Mouse (Mus musculus): Measurements from ENCODE around the gene Rbfox3. TPM values are rescaled to one million over a fixed set of nuclear protein-coding genes. Genes with fewer than 3 reads are reported as not detected.

The Rbfox3 gene
- polyA plus RNA-seq, 1 experiment from 2014 or later, result 7.6 TPM

GRCm38 (mm10) chr11:118607927-118608326, 303.5 kb downstream of the Rbfox3 start:
- Histone ChIP-seq H3K36me3 (no peaks in the 10 kb centered on the region), H3K4me1 (peaks cover 23% of the 10 kb centered on the region), H3K4me3 (no peak overlapping the region), H3K9me3 (replicated peaks) (0 out of 2 replicates have a peak, but pooled peaks cover 5% of the 10 kb centered on the region), H3K27ac (replicated peaks) (no peak overlapping the region), H3K27me3 (ENCODE audit: low read depth, poor library complexity, severe bottlenecking) (peaks cover 27% of the 10 kb centered on the region)
- WGBS, result 61% methylated on average over 8 of the region's 8 CpGs
- DNase-seq (ENCODE audit: low spot score), result no peak

- no peak overlapping the region for H3K27ac ChIP-seq (replicated peaks)
- no peaks in the 10 kb centered on the region for H3K36me3 ChIP-seq
- no peak for DNase-seq (ENCODE audit: low spot score)
- H3K9me3 ChIP-seq (replicated peaks), result 0 out of 2 replicates have a peak, but pooled peaks cover 5% of the 10 kb centered on the region
- peaks cover 30% of the 10 kb centered on the region for H3K4me1 ChIP-seq
- WGBS, result 82% methylated on average over 2 of the region's 2 CpGs
- no peak overlapping the region for H3K4me3 ChIP-seq
- peaks cover 16% of the 10 kb centered on the region for H3K27me3 ChIP-seq (ENCODE audit: low read depth, poor library complexity, severe bottlenecking)
Observed at GRCm38 (mm10) chr11:118605570-118605969, 305.8 kb downstream of the Rbfox3 start.

DNA sequence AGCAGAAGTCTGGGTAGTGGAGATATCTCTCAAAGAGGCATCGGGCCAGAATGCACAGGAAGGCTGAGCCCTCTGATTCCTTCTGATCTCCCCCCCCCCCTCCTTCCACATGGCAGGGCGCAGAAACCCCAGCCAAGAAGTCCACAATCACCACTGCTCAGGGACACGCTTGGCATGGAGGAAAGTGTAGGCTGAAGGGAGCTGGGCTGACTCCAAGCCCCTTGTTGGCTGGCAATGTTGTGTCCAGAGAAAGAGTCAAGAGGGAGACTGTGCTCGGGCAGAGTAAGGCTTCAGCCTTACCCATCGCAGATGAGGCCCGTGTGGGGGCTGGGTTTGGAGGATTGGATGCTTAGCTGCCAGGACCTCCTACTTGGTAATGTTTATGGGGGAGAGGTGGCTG, 307.2 kb downstream of the Rbfox3 start:
- DNase-seq (ENCODE audit: low spot score), result no peak
- Histone ChIP-seq H3K4me1 (peaks cover 26% of the 10 kb centered on the region), H3K36me3 (no peaks in the 10 kb centered on the region), H3K9me3 (replicated peaks) (0 out of 2 replicates have a peak, but pooled peaks cover 5% of the 10 kb centered on the region), H3K27ac (replicated peaks) (no peak overlapping the region), H3K27me3 (ENCODE audit: low read depth, poor library complexity, severe bottlenecking) (peaks cover 4% of the 10 kb centered on the region; the same call in 1 of the 2 replicates), H3K4me3 (no peak overlapping the region)
- 78% methylated on average over 6 of the region's 6 CpGs for whole genome bisulfite sequencing

GRCm38 (mm10) chr11:118603126-118603525, 308.3 kb downstream of the Rbfox3 start:
- Histone ChIP-seq H3K27me3 (ENCODE audit: low read depth, poor library complexity, severe bottlenecking) (0 out of 2 replicates have a peak, but pooled peaks cover 2% of the 10 kb centered on the region), H3K27ac (replicated peaks) (no peak overlapping the region), H3K36me3 (no peaks in the 10 kb centered on the region), H3K4me1 (peaks cover 26% of the 10 kb centered on the region), H3K4me3 (no peak overlapping the region), H3K9me3 (replicated peaks) (0 out of 2 replicates have a peak, but pooled peaks cover 5% of the 10 kb centered on the region)
- 5% methylated on average over 10 of the region's 10 CpGs for WGBS
- DNase-seq (ENCODE audit: low spot score), result peak; percentile 49

GRCm38 (mm10) chr11:118601484-118601883, 309.9 kb downstream of the Rbfox3 start:
- H3K27ac ChIP-seq (replicated peaks), result 0 out of 2 replicates have a peak overlapping the region, but pooled peaks have one; percentile 6
- 0 out of 2 replicates have a peak, but pooled peaks cover 5% of the 10 kb centered on the region for H3K9me3 ChIP-seq (replicated peaks)
- peaks cover 26% of the 10 kb centered on the region for H3K4me1 ChIP-seq
- no peak for DNase-seq (ENCODE audit: low spot score)
- WGBS, result 63% methylated on average over 9 of the region's 9 CpGs
- no peaks in the 10 kb centered on the region for H3K36me3 ChIP-seq
- H3K4me3 ChIP-seq, result no peak overlapping the region
- 0 out of 2 replicates have a peak, but pooled peaks cover 4% of the 10 kb centered on the region for H3K27me3 ChIP-seq (ENCODE audit: low read depth, poor library complexity, severe bottlenecking)

GRCm38 (mm10) chr11:118600168-118600567, 311.2 kb downstream of the Rbfox3 start:
- DNase-seq (ENCODE audit: low spot score), result no peak
- Histone ChIP-seq H3K9me3 (replicated peaks) (no peaks in the 10 kb centered on the region), H3K36me3 (no peaks in the 10 kb centered on the region), H3K27me3 (ENCODE audit: low read depth, poor library complexity, severe bottlenecking) (0 out of 2 replicates have a peak, but pooled peaks cover 4% of the 10 kb centered on the region), H3K4me3 (no peak overlapping the region), H3K27ac (replicated peaks) (no peak overlapping the region), H3K4me1 (peaks cover 26% of the 10 kb centered on the region)
- 5% methylated on average over 9 of the region's 9 CpGs for WGBS

- Histone ChIP-seq H3K4me3 (no peak overlapping the region), H3K36me3 (no peaks in the 10 kb centered on the region), H3K27ac (replicated peaks) (no peak overlapping the region), H3K4me1 (peaks cover 26% of the 10 kb centered on the region), H3K27me3 (ENCODE audit: low read depth, poor library complexity, severe bottlenecking) (0 out of 2 replicates have a peak, but pooled peaks cover 4% of the 10 kb centered on the region), H3K9me3 (replicated peaks) (no peaks in the 10 kb centered on the region)
- no peak for DNase-seq (ENCODE audit: low spot score)
- 72% methylated on average over 5 of the region's 5 CpGs for WGBS
Observed at GRCm38 (mm10) chr11:118598726-118599125, 312.7 kb downstream of the Rbfox3 start.

- 7% methylated on average over 14 of the region's 15 CpGs for WGBS
Observed at GRCm38 (mm10) chr11:118584826-118585225, 326.6 kb downstream of the Rbfox3 start.

DNA sequence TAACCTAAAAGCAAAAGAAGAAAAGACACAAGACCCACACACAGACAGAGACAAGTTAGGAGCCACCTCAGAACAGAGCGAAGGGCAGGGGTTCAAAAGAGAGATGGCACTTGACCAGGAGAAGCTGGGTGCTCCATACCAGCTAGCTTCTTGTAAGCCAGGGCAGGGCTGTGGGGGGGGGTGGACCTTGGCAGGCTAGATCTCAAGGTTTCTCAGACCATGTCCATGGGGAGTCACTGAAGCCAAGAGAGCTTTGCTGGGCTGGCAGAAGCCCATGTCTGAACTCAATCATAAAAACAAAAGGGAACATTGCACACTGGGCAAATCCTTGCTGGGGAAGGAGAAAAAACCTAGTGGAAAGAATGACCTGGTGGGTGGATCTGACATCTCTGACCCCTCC, 327.4 kb downstream of the Rbfox3 start:
- no peak for DNase-seq (ENCODE audit: low spot score)
- 97% methylated on average over 1 of the region's 1 CpGs for WGBS

More at GRCm38 (mm10) chr11:118584826-118585225, 326.6 kb downstream of the Rbfox3 start:
- H3K4me1 ChIP-seq, result no peaks in the 10 kb centered on the region
- H3K27ac ChIP-seq (replicated peaks), result no peak overlapping the region
- H3K9me3 ChIP-seq (replicated peaks), result no peaks in the 10 kb centered on the region
- peak; percentile 77 for DNase-seq (ENCODE audit: low spot score)
- no peak overlapping the region for H3K4me3 ChIP-seq
- H3K27me3 ChIP-seq (ENCODE audit: low read depth, poor library complexity, severe bottlenecking), result no peaks in the 10 kb centered on the region
- H3K36me3 ChIP-seq, result no peaks in the 10 kb centered on the region

DNA sequence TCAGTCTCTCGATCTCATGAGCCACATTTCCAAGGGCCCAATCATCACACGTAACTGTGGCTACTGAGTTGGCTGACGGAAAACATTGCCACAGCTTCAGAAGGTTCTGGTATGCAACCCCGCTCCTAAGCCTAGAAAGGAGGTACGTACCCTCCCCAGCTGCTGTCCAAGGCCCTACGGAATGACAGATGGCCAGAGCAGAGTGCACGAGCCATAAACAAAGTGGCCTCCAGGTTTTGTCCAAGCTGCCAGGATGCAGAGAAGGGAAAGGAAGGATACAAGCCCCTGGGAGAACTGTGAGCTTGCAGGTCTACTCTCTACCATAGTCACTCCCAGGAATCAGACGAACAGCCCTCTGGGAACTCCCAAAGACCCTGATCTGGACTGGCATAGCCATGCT, 327.8 kb downstream of the Rbfox3 start:
- Histone ChIP-seq H3K4me3 (no peak overlapping the region), H3K27me3 (ENCODE audit: low read depth, poor library complexity, severe bottlenecking) (no peaks in the 10 kb centered on the region), H3K9me3 (replicated peaks) (no peaks in the 10 kb centered on the region), H3K4me1 (no peaks in the 10 kb centered on the region), H3K27ac (replicated peaks) (no peak overlapping the region), H3K36me3 (no peaks in the 10 kb centered on the region)
- no peak for DNase-seq (ENCODE audit: low spot score)
- 87% methylated on average over 8 of the region's 8 CpGs for WGBS

More for the DNA sequence above, 327.4 kb downstream of the Rbfox3 start:
- Histone ChIP-seq H3K36me3 (no peaks in the 10 kb centered on the region), H3K4me1 (no peaks in the 10 kb centered on the region), H3K27me3 (ENCODE audit: low read depth, poor library complexity, severe bottlenecking) (no peaks in the 10 kb centered on the region), H3K4me3 (no peak overlapping the region), H3K9me3 (replicated peaks) (no peaks in the 10 kb centered on the region), H3K27ac (replicated peaks) (no peak overlapping the region)

DNA sequence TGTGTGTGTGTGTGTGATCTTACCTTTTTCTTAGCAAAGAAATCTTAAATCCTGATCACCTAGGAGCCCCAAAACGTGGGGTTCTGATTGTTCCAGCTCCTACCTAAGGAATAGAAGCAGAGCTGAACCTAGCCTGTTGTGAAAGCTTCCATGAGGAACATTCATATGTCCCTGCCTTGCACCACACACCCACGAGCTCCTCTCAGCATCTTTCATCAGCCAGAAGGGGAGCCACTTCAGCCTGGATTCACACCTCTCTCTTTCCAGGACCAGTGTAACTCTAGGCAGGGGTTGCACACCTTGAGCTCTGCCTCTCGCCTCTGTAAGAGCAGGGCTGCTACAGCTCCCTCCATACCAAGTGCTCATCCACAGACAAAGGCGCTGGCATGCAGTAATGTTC, 330.4 kb downstream of the Rbfox3 start:
- no peaks in the 10 kb centered on the region for H3K4me1 ChIP-seq
- H3K27ac ChIP-seq (replicated peaks), result no peak overlapping the region
- no peaks in the 10 kb centered on the region for H3K27me3 ChIP-seq (ENCODE audit: low read depth, poor library complexity, severe bottlenecking)
- no peaks in the 10 kb centered on the region for H3K36me3 ChIP-seq
- H3K4me3 ChIP-seq, result no peak overlapping the region
- 56% methylated on average over 4 of the region's 4 CpGs for WGBS
- no peaks in the 10 kb centered on the region for H3K9me3 ChIP-seq (replicated peaks)
- DNase-seq (ENCODE audit: low spot score), result no peak

- Histone ChIP-seq H3K9me3 (replicated peaks) (no peaks in the 10 kb centered on the region), H3K27ac (replicated peaks) (no peak overlapping the region), H3K4me1 (0 out of 2 replicates have a peak, but pooled peaks cover 5% of the 10 kb centered on the region), H3K36me3 (no peaks in the 10 kb centered on the region), H3K4me3 (no peak overlapping the region), H3K27me3 (ENCODE audit: low read depth, poor library complexity, severe bottlenecking) (no peaks in the 10 kb centered on the region)
- no peak for DNase-seq (ENCODE audit: low spot score)
- 89% methylated on average over 8 of the region's 8 CpGs for WGBS
Observed at GRCm38 (mm10) chr11:118579622-118580021, 331.8 kb downstream of the Rbfox3 start.

DNA sequence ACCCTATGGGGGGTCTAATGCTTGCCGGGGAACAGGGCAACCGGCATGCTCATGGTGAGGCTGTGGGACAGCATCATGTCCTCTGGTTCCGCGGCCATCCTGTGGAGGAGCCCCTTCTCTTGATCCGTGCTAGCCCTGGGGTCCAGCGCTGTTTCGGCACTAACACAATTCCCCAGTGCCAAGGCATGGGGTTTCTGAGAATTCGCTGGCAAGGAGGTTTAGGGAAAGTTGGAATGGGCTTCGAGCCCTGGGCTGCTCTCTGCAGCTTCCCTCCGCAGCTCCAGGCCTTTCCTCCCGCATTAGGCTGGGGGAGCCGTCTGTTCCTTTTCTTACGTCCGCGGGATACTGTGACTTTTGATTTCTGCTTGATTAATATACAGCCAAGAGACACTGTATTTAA, 334.1 kb downstream of the Rbfox3 start:
- DNase-seq (ENCODE audit: low spot score), result no peak
- Histone ChIP-seq H3K4me1 (peaks cover 11% of the 10 kb centered on the region; the same call in 1 of the 2 replicates), H3K27ac (replicated peaks) (no peak overlapping the region), H3K9me3 (replicated peaks) (no peaks in the 10 kb centered on the region), H3K4me3 (no peak overlapping the region), H3K27me3 (ENCODE audit: low read depth, poor library complexity, severe bottlenecking) (peaks cover 16% of the 10 kb centered on the region), H3K36me3 (no peaks in the 10 kb centered on the region)
- 63% methylated on average over 15 of the region's 15 CpGs for WGBS
